Mouse (Mus musculus): ENCODE results near the gene Aknad1.

- TF ChIP-seq CTCF (IDR thresholded peaks at IDR 0.05; ENCODE audit: control insufficient read depth, insufficient read depth, low read length), result no peak
- no peak for TF ChIP-seq POLR2A (IDR thresholded peaks at IDR 0.05; ENCODE audit: borderline replicate concordance, control insufficient read depth, low read depth, low read length)
Measured at GRCm38 (mm10) chr3:108727776-108728175, 11.7 kb upstream of the Aknad1 start.
